Mouse (Mus musculus) hindbrain, embryonic 16.5 days (tissue): ENCODE results near the gene Vmn1r10. TPM values are rescaled to one million over a fixed set of nuclear protein-coding genes. Genes with fewer than 3 reads are reported as not detected.

Experiments used
- ATAC-seq: fragments of 200-750 bp; cut with Nextera tagmentation; 2 replicates; pipeline ENCODE4 v1.8.0; 2017; ENCODE audit warnings: moderate TSS enrichment, moderate library complexity
- H3K27ac ChIP-seq: fragments of 300-500 bp; sonication (generic); 2 replicates; pipeline ENCODE4 v1.5.1; 2014; ENCODE audit warnings: low read depth, mild to moderate bottlenecking, control low read depth, low read length, moderate library complexity
- H3K27me3 ChIP-seq: fragments of 300-500 bp; sonication (generic); replicated peaks from 2 replicates; pipeline ENCODE4 v1.6.1; 2014; ENCODE audit warnings: low read length; ENCODE audit not compliant: control insufficient read depth, insufficient read depth
- H3K36me3 ChIP-seq: fragments of 300-500 bp; sonication (generic); 2 replicates; pipeline ENCODE4 v1.6.1; 2014; ENCODE audit warnings: mild to moderate bottlenecking, low read length, moderate library complexity, mixed read lengths; ENCODE audit not compliant: control insufficient read depth, insufficient read depth
- H3K4me1 ChIP-seq: fragments of 300-500 bp; sonication (generic); 2 replicates; pipeline ENCODE4 v1.6.1; 2014; ENCODE audit warnings: low read depth, low read length; ENCODE audit not compliant: control insufficient read depth, insufficient read depth
- H3K4me2 ChIP-seq: fragments of 300-500 bp; sonication (generic); 2 replicates; pipeline ENCODE4 v1.6.1; 2014; ENCODE audit warnings: mild to moderate bottlenecking, low read length, control low read depth, moderate library complexity
- H3K4me3 ChIP-seq: fragments of 300-500 bp; sonication (generic); 2 replicates; pipeline ENCODE4 v1.5.1; 2014; ENCODE audit warnings: mild to moderate bottlenecking, low read length, control low read depth, moderate library complexity
- H3K9ac ChIP-seq: fragments of 300-500 bp; sonication (generic); 2 replicates; pipeline ENCODE4 v1.6.1; 2014; ENCODE audit warnings: low read depth, mild to moderate bottlenecking, control low read depth, low read length, moderate library complexity
- H3K9me3 ChIP-seq: fragments of 300-500 bp; sonication (generic); 2 replicates; pipeline ENCODE4 v1.6.1; 2014; ENCODE audit warnings: mild to moderate bottlenecking, low read length, moderate library complexity; ENCODE audit not compliant: control insufficient read depth
- WGBS: fragments of 180-500 bp; shearing (Covaris S2); extraction: QIAGEN DNeasy Blood & Tissue Kit; methylation state at CpG from one replicate; pipeline ENCODE4 v1.1.7; 2014; 5-methylcytosine and 5-hydroxymethylcytosine counted together
- polyA plus RNA-seq: library from polyadenylated mRNA; unstranded; fragments of >200 nt; fragmentation: Nextera tagmentation; extraction: Ambion mirVana; gene quantifications from 2 replicates; pipeline ENCODE4 v1.2.1, GENCODE M21; 2015

The Vmn1r10 gene
- not detected in 2 replicates for polyA plus RNA-seq

DNA sequence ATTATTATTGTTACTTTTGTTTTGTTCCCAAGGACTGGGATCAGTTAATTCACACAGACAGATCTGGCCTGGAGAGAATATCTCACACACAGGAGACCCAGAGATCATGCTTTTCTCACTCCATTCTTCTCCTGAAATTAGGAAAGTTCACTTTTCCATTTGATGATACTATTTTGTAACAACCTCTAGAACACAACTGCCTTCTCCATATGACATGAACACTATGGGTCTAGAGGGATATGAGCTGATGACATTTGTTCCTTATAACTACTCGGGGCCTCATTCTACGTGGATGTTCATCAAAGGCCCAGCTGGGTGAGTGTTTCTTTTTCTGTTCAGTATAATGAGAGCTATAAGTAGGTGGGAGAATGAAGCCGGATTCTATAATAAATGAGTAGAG is at the start of gene Vmn1r10:
Gene Vmn1r10 (plus strand): TSS at position 301 of the 400 bp plus-strand sequence.
- 87% methylated on average over 3 of the region's 3 CpGs for WGBS
- ATAC-seq, result no peak
- no peaks in the 10 kb centered on the region for H3K36me3 ChIP-seq
- no peak within 1 kb of the TSS for H3K27ac ChIP-seq
- H3K9me3 ChIP-seq, result no peaks in the 10 kb centered on the region
- H3K27me3 ChIP-seq, result no peaks in the 10 kb centered on the region
- H3K4me1 ChIP-seq, result no peaks in the 10 kb centered on the region
- no peak within 1 kb of the TSS for H3K4me2 ChIP-seq
- H3K9ac ChIP-seq, result no peak within 1 kb of the TSS
- no peak within 1 kb of the TSS for H3K4me3 ChIP-seq

DNA sequence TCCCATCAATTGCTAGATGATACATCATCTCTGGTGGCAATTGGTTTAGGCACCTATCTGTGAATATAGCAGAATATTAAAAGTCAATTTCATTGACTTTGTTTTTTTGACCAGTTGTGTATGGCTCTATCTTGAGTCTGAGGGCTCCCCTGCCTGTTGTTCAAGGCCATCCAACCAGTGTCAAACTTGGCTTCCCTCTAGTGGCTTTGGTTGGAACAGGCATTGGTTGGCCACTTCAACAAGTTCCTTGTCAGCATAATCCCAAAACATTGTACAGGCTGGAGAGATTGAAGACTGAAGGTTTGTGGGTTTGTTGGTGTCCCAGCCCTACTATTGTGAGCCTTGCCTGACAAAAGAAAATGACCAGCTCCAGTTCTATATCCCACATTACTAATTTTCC is 45.5 kb upstream of the Vmn1r10 start:
- Histone ChIP-seq H3K4me2 (no peak overlapping the region), H3K4me1 (no peaks in the 10 kb centered on the region), H3K27ac (no peak overlapping the region), H3K9ac (no peak overlapping the region), H3K9me3 (no peaks in the 10 kb centered on the region), H3K4me3 (no peak overlapping the region), H3K36me3 (no peaks in the 10 kb centered on the region), H3K27me3 (no peaks in the 10 kb centered on the region)
- ATAC-seq, result no peak

DNA sequence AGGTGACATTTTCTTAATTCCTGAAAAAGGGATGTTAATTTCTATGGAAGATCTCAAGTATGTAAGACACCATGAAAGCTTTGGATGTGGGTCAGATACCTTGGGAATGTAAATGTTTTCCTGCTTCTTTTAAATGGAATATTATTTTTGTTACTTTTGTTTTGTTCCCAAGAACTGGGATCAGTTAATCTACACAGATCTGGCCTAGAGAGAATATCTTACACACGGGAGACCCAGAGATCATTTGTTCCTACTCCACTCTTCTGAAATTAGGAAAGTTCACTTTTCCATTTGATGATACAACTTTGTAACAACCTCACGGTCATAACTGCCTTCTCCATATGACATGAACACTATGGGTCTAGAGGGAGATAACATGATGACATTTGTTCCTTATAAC is 42.8 kb upstream of the Vmn1r10 start, which contains the start of gene Vmn1r9:
Gene Vmn1r9 (plus strand): TSS at position 301 of the 400 bp plus-strand sequence.
- no peak within 1 kb of the TSS for H3K9ac ChIP-seq
- no peaks in the 10 kb centered on the region for H3K27me3 ChIP-seq
- no peaks in the 10 kb centered on the region for H3K4me1 ChIP-seq
- no peaks in the 10 kb centered on the region for H3K36me3 ChIP-seq
- no peak within 1 kb of the TSS for H3K4me3 ChIP-seq
- no peak for ATAC-seq
- 87% methylated on average over 2 of the region's 2 CpGs for whole genome bisulfite sequencing
- H3K4me2 ChIP-seq, result no peak within 1 kb of the TSS
- no peak within 1 kb of the TSS for H3K27ac ChIP-seq
- no peaks in the 10 kb centered on the region for H3K9me3 ChIP-seq

DNA sequence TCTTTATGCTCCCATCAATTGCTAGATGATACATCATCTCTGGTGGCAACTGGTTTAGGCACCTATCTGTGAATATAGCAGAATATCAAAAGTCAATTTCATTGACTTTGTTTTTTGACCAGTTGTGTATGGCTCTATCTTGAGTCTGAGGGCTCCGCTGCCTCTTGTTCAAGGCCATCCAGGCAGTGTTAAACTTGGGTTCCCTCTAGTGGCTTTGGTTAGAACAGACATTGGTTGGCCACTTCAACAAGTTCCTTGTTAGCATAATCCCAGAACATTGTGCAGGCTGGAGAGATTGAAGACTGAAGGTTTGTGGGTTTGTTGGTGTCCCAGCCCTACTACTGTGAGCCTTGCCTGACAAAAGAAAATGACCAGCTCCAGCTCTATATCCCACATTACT is 2.9 kb upstream of the Vmn1r10 start:
- Histone ChIP-seq H3K4me1 (no peaks in the 10 kb centered on the region), H3K4me3 (no peak overlapping the region), H3K27ac (no peak overlapping the region), H3K9ac (no peak overlapping the region), H3K27me3 (no peaks in the 10 kb centered on the region), H3K4me2 (no peak overlapping the region), H3K9me3 (no peaks in the 10 kb centered on the region), H3K36me3 (no peaks in the 10 kb centered on the region)
- ATAC-seq, result no peak
- WGBS, result 67% methylated on average over 1 of the region's 1 CpGs

DNA sequence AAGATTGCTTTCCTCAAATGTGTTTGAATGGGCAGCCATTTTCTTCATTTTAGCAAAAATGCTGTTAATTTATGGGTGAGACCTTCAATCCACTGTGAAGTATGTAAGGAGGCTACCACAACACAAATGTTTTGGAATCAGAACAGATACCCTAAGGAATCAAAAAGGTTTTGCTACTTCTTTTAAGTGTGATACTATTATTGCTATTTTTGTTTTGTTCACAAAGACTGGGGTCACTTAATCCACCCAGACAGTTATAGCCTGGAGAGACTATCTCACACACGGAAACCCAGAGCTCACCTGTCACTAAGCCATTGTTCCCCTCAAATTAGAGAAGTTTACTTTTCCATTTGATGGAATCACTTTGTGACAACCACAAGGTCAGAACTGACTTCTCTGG is 23.9 kb downstream of the Vmn1r10 start, which contains the start of gene Vmn1r11:
Gene Vmn1r11 (plus strand): TSS at position 301 of the 400 bp plus-strand sequence.
- H3K27ac ChIP-seq, result no peak within 1 kb of the TSS
- H3K4me1 ChIP-seq, result no peaks in the 10 kb centered on the region
- no peak within 1 kb of the TSS for H3K4me2 ChIP-seq
- H3K27me3 ChIP-seq, result no peaks in the 10 kb centered on the region
- no peaks in the 10 kb centered on the region for H3K36me3 ChIP-seq
- H3K9ac ChIP-seq, result no peak within 1 kb of the TSS
- H3K9me3 ChIP-seq, result no peaks in the 10 kb centered on the region
- no peak for ATAC-seq
- 74% methylated on average over 1 of the region's 1 CpGs for WGBS
- no peak within 1 kb of the TSS for H3K4me3 ChIP-seq

DNA sequence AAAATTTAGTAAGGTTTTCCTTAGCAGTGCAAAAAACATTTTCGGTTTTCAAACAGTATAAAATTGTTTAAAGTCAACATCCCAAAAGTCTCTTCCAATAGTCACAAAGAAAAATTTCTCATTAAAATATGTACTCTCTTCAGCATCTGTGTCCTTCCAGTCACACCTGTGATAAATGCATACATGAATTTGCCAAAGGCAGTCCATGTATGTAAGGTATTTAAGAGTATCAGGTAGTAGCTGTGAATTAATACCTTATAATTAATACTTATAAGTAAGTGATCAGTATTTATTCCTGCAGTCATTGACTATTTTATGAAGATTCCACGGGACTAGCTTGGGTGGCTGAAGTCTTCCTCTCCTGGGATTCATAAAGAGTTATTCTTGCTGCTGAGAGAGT is 47.4 kb downstream of the Vmn1r10 start, which contains the start of gene Vmn1r12:
Gene Vmn1r12 (plus strand): TSS at position 301 of the 400 bp plus-strand sequence.
- Histone ChIP-seq H3K4me1 (no peaks in the 10 kb centered on the region), H3K9me3 (no peaks in the 10 kb centered on the region), H3K27me3 (no peaks in the 10 kb centered on the region), H3K4me2 (no peak within 1 kb of the TSS), H3K27ac (no peak within 1 kb of the TSS), H3K4me3 (no peak within 1 kb of the TSS), H3K9ac (no peak within 1 kb of the TSS), H3K36me3 (no peaks in the 10 kb centered on the region)
- ATAC-seq, result no peak
- 88% methylated on average over 2 of the region's 2 CpGs for WGBS

Other genes starting within 250 kb of the Vmn1r10 start
- gene Nt5c3, start 185.5 kb upstream of the Vmn1r10 start, polyA plus RNA-seq, result 150 and 161 TPM in 2 replicates
- 0.37 and 0.69 TPM in 2 replicates for gene Vmn1r4, start 185.4 kb upstream of the Vmn1r10 start, polyA plus RNA-seq
- gene Vmn1r5, start 139.2 kb upstream of the Vmn1r10 start, polyA plus RNA-seq, result not detected in 2 replicates
- gene Vmn1r6, start 112.2 kb upstream of the Vmn1r10 start, polyA plus RNA-seq, result not detected in 2 replicates
- gene Vmn1r7, start 84.1 kb upstream of the Vmn1r10 start, polyA plus RNA-seq, result not detected in 2 replicates
- gene Vmn1r8, start 77.2 kb upstream of the Vmn1r10 start, polyA plus RNA-seq, result not detected in 2 replicates
- not detected in 2 replicates for gene Vmn1r9, start 42.7 kb upstream of the Vmn1r10 start, polyA plus RNA-seq
- not detected in 2 replicates for gene Vmn1r11, start 24.0 kb downstream of the Vmn1r10 start, polyA plus RNA-seq
- gene Vmn1r12, start 47.5 kb downstream of the Vmn1r10 start, polyA plus RNA-seq, result not detected in 2 replicates
- not detected in 2 replicates for gene Vmn1r13, start 93.8 kb downstream of the Vmn1r10 start, polyA plus RNA-seq
- not detected in 2 replicates for gene Vmn1r14, start 122.2 kb downstream of the Vmn1r10 start, polyA plus RNA-seq
- not detected in 2 replicates for gene Vmn1r15, start 148.5 kb downstream of the Vmn1r10 start, polyA plus RNA-seq
- gene Vmn1r16, start 220.0 kb downstream of the Vmn1r10 start, polyA plus RNA-seq, result not detected in 2 replicates